ENCODE assay signal across 27 mouse cellular contexts in genomic region chr5:131489846-131490245, GRCm38 (mm10).
DNase-seq lines count a peak whose midpoint lies in the region; ATAC-seq and TF ChIP-seq lines count a peak whose summit lies in the region.
"Had no signal": no experiment of that assay in that cellular context is flagged by ENCODE, and none has a peak within 500 bp of the region (broad histone marks: within the 10 kb centered on the region; RNA-seq: fewer than 3 reads in every experiment).

No protein-coding gene starts in this region.

- in situ Hi-C loops in ES-E14 (cut with MboI; ENCODE audit: low sequenced_read_pairs in 2 of 2, unreplicated experiment in 2 of 2) = no loop called here

- DNase-seq in ES-E14 (ENCODE audit: low read depth, low spot score) = no peak
- DNase-seq in ZHBTc4 (ENCODE audit: low read depth, low spot score) = peak; percentile 59
- no peak for DNase-seq in layer of hippocampus, postnatal 36 days
- DNase-seq in cerebellum, postnatal 14 days = no peak
- DNase-seq: adrenal gland, adult 8-10 months; adrenal gland, postnatal 14 days; adrenal gland, postnatal 36 days; B cell, adult 2 months; cerebellum, adult 11-12 months; cerebellum, adult 2 months; cerebellum, adult 9-10 months; cerebellum, postnatal 10 days; cerebellum, postnatal 36 days; embryo, embryonic 11 days had no signal

- H3K27ac ChIP-seq in ES-E14 (ENCODE audit: insufficient read depth, low read depth, low read length, poor library complexity, severe bottlenecking) = peak overlapping the region; percentile 48; the same call in 1 of the 2 replicates
- H3K27ac ChIP-seq: embryonic facial prominence, embryonic 13.5 days; embryonic facial prominence, embryonic 15.5 days; forebrain, embryonic 10.5 days; forebrain, embryonic 12.5 days had no signal

- H3K4me3 ChIP-seq in megakaryocyte, embryonic 14.5 days (replicated peaks) = peak overlapping the region; percentile 50
- no peak overlapping the region for H3K4me3 ChIP-seq in ES-E14 (ENCODE audit: insufficient read depth in 1 of 2, low read depth in 1 of 2, low read length in 2 of 2, poor library complexity in 1 of 2, severe bottlenecking in 1 of 2)
- H3K4me3 ChIP-seq: embryonic facial prominence, embryonic 13.5 days; embryonic facial prominence, embryonic 15.5 days; erythroblast, embryonic 14.5 days; forebrain, embryonic 10.5 days; forebrain, embryonic 12.5 days had no signal

- H3K9me3 ChIP-seq in megakaryocyte, embryonic 14.5 days = peaks cover 62% of the 10 kb centered on the region
- no peaks in the 10 kb centered on the region for H3K9me3 ChIP-seq in ES-E14 (ENCODE audit: control insufficient read depth, insufficient read depth, low read depth, low read length)
- H3K9me3 ChIP-seq: embryonic facial prominence, embryonic 13.5 days; embryonic facial prominence, embryonic 15.5 days had no signal

- ATAC-seq in megakaryocyte, adult 5-6 weeks (ENCODE audit: poor library complexity, severe bottlenecking) = no peak
- ATAC-seq: activated CD4-positive, CD25-positive, alpha-beta regulatory T cell, adult 4 months; CD4-positive, CD25-positive, alpha-beta regulatory T cell, adult 4 months; forebrain, embryonic 14.5 days; forebrain, embryonic 16.5 days; Patski had no signal

- H3K9ac ChIP-seq in ES-E14 (ENCODE audit: insufficient read depth, low read depth, low read length, poor library complexity, severe bottlenecking) = no peak overlapping the region
- H3K9ac ChIP-seq: embryonic facial prominence, embryonic 13.5 days; embryonic facial prominence, embryonic 15.5 days; forebrain, embryonic 12.5 days had no signal

- H3K36me3 ChIP-seq in megakaryocyte, embryonic 14.5 days (replicated peaks; ENCODE audit: low read length) = no peaks in the 10 kb centered on the region
- H3K36me3 ChIP-seq in ES-E14 (ENCODE audit: control insufficient read depth, insufficient read depth, low read length, poor library complexity, severe bottlenecking) = no peaks in the 10 kb centered on the region; the same call in 1 of the 2 replicates
- H3K36me3 ChIP-seq: embryonic facial prominence, embryonic 15.5 days had no signal

- H3K27me3 ChIP-seq in megakaryocyte, embryonic 14.5 days (replicated peaks) = no peaks in the 10 kb centered on the region
- H3K27me3 ChIP-seq: CH12.LX; embryonic facial prominence, embryonic 13.5 days; embryonic facial prominence, embryonic 15.5 days; forebrain, embryonic 12.5 days; Patski had no signal

- H3K4me1 ChIP-seq in megakaryocyte, embryonic 14.5 days = peaks cover 3% of the 10 kb centered on the region; the same call in 1 of the 2 replicates
- H3K4me1 ChIP-seq in ES-E14 (ENCODE audit: control insufficient read depth in 2 of 2, insufficient read depth in 2 of 2, low read length in 2 of 2, poor library complexity in 1 of 2) = peaks cover 5 to 27% of the 10 kb centered on the region in 2 experiments; a peak in 3 of 4 replicates

TF ChIP-seq in ES-E14, 5 proteins besides CTCF, POLR2A, EP300 and RAD21:
- TF ChIP-seq CHD2 (IDR thresholded peaks at IDR 0.05; ENCODE audit: low read depth, low read length) = no peak
- TF ChIP-seq HCFC1 (IDR thresholded peaks at IDR 0.05; ENCODE audit: borderline replicate concordance, insufficient read depth, low read length) = no peak
- no peak for TF ChIP-seq ZNF384 (IDR thresholded peaks at IDR 0.05; ENCODE audit: low read depth, low read length)
- no peak for TF ChIP-seq MAFK (IDR thresholded peaks at IDR 0.05; ENCODE audit: insufficient read depth, low read depth, low read length)
- no peak for TF ChIP-seq ZC3H11A (IDR thresholded peaks at IDR 0.05; ENCODE audit: borderline replicate concordance, low read depth, low read length)
